Mouse (Mus musculus): ENCODE results near the gene Kif6.

DNA sequence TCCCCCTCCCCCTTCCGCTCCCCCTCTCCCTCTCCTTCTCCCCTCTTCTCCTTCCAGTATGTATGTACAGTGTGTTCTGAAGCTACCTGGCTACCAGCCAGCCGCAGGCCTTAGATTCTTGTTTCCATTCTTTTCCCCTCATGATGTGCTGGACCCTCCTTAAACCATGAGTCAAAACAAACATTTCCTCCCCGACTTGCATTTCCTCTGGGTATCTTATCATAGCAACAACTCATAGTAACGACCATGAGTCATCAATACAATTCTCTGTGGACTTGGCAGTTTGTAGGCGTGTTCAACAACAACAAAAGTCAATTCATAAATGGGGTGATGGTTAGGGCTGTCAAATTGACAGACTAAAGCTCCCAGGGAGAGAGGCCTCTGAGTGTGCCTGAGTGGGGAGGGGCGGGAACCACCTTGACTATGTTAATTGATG is 136.0 kb downstream of the Kif6 start:
- TF ChIP-seq CTCF (IDR thresholded peaks at IDR 0.05; ENCODE audit: borderline replicate concordance, insufficient read depth, low read depth, low read length) (no peak), POLR2A (IDR thresholded peaks at IDR 0.05; ENCODE audit: borderline replicate concordance, insufficient read depth, low read length) (no peak)

Data from cerebellum, adult 2 months (tissue).